Mouse (Mus musculus): ENCODE measurements at regions not wholly inside any gene's neighbourhood (a gene's known extent, or its start where the extent isn't known, plus 50 kb on each side); places are given as distances from the start of the nearest gene placed in this dataset.

GRCm38 (mm10) chr8:128023661-128024060 is 334.7 kb upstream of the Nrp1 start:
- no peak for TF ChIP-seq CTCF (IDR thresholded peaks at IDR 0.05; ENCODE audit: extremely low read depth, insufficient read depth, insufficient read length, insufficient replicate concordance)
- no peak for TF ChIP-seq POLR2A (IDR thresholded peaks at IDR 0.05; ENCODE audit: low read depth, low read length)
